Mouse (Mus musculus): ENCODE measurements at regions not wholly inside any gene's neighbourhood (a gene's known extent, or its start where the extent isn't known, plus 50 kb on each side); places are given as distances from the start of the nearest gene placed in this dataset.
"Not testable (repeated sequence)": the region's sequence is repeated elsewhere in the genome, so short reads cannot be mapped to it uniquely, and the experiment has no call there.

GRCm38 (mm10) chr9:113095421-113095820 lies 612.6 kb downstream of the Pdcd6ip start:
- DNase-seq (ENCODE audit: extremely low spot score, low spot score), result not testable (repeated sequence)

GRCm38 (mm10) chr9:113093863-113094390 lies 614.1 kb downstream of the Pdcd6ip start:
- no peak for DNase-seq (ENCODE audit: extremely low spot score, low spot score)

DNA sequence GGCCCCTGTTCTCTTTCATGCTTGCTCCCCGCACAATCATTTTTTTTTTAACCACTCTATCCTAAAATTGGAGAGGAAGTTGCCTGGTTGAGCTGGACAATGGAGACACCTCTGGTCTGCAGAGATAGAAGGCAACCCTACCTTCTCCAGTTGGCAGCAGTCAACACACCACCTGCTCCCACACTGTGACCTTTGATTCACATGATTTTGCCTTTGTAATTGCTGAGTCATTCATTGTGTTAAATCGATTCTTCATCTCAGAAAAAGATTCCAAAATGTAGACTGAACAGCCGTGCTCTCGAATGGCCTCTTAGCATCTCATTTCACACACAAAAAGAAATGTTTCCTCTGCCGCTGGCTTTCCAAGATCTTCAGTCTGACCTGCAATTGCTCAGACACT lies 616.2 kb downstream of the Pdcd6ip start:
- DNase-seq (ENCODE audit: extremely low spot score, low spot score), result no peak

DNA sequence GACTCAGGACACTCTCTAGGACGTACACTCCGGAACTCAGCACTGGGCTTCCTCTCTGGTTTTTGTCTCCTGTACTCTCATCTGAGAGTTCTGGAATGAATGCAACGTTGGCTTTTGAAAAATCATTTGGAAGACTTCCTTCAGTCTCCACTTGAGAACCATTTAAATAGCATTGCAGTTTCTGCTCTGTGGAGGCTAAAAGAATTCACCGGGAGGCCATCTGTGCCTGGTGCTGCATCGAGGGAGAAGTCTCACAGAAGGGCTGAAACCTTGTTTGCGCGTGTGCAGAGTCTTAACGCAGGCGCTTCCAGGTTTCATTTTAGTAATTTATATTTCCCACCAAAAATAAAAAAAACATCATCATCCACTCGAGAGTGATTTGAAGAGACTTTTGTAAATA lies 620.3 kb downstream of the Pdcd6ip start:
- no peak for DNase-seq (ENCODE audit: extremely low spot score, low spot score)

DNA sequence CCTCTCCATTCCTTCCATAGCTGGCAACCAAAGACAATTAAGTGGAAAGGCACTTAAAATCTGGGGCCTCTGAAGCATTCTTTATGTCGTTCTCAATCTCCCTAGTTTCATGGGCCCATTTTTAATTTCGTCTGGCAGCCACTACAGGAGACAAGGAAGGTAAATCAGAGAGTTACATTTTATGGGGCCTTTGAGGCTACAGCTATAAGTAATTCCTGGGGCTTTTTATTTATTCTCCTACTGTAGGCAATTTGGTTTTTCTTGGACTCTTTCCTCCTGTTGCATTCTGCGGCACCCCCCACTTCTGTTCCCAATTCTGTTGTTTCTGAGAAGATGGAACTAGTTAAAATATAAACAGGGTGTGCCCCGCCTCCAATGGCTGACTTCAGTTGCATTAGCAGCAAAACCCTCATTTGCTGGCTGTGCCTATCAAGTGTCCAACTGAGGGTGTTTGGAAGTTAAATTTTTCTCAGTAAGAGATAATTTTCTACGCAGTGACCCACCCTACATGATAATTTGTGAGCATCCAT lies 622.7 kb downstream of the Pdcd6ip start:
- DNase-seq (ENCODE audit: extremely low spot score, low spot score), result no peak

DNA sequence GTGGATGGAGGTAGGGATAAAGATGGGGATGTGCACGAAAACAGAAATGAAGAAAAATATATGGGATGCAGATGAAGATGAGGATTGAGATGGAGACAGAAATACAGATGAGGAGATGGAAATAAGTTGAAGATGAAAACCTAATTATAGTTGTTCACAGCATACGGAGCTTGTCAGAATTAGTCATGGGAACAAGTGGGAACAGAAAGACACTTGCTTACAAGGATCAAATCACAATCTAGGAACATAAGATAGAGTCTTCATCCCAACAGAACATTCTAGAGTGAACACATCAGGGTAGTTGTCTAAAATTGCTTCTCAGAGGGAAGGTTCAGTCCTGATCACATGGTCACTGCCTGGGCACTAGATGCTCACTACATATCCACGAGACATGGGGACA lies 633.2 kb downstream of the Pdcd6ip start:
- no peak for DNase-seq (ENCODE audit: extremely low spot score, low spot score)

- no peak for DNase-seq (ENCODE audit: extremely low spot score, low spot score)
Observed at GRCm38 (mm10) chr9:113057415-113057814, 650.6 kb downstream of the Pdcd6ip start.

GRCm38 (mm10) chr9:113044556-113045178 lies 663.4 kb downstream of the Pdcd6ip start:
- no peak for DNase-seq (ENCODE audit: extremely low spot score, low spot score)

GRCm38 (mm10) chr9:113040885-113041284 lies 667.2 kb downstream of the Pdcd6ip start:
- DNase-seq (ENCODE audit: extremely low spot score, low spot score), result no peak

- no peak for DNase-seq (ENCODE audit: extremely low spot score, low spot score)
Observed at GRCm38 (mm10) chr9:113033996-113034395, 674.1 kb downstream of the Pdcd6ip start.

DNA sequence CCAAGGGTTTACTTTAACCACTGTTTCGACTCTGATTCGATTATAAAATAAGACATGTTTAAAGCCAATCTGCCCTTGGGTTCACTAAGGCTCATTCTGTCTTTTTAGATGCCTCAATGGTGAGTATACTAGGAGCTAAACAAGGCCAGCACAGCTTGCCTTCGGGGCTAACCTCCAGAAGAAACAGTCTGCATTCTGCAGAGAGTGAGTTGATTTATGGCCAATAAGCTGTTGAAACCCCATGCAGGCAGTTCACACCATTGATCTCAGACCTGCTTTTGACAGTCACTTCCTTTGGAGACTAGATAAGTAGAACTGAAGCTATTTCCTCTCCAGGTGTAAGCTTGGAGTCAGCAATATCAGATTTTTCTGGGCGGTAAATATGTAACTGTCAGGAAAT lies 679.0 kb downstream of the Pdcd6ip start:
- DNase-seq (ENCODE audit: extremely low spot score, low spot score), result no peak

GRCm38 (mm10) chr9:113026904-113027193 lies 681.2 kb downstream of the Pdcd6ip start:
- DNase-seq (ENCODE audit: extremely low spot score, low spot score), result no peak

DNA sequence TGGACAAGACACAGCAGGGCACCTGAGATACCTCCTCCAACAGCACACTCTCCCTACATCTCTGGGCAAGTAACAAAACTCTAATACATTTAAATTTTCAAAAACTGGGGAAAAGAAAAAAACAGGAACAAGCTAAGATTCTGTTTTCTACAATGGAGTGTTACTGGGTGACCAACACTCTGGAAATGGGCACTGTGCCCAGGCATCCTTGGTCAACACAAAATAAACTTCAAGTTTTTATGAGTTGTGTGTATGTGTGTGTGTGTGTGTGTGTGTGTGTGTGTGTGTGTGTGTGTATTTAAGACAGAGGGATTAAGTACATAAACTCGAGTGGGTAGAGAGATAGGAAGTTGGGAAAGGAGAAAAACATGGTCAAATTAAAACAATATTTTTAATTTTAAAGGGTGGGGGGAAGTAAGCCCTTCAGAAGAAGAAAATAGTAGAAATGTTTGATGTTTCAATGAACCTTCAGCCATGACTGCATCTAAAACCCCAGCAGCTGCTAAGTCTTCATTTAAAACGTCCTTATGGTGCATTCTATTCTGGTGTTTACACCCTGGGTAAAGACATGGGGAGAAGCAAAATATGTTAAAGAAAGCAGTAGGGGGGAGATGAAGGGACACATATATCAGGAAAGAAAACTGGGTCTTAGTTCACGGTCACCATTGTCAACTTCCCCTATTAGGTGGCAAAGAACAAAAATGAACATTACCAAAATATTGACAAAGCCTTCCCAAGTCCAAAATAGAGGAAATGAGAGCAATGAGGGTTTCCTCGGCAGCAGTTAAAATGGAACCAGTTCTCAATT lies 681.8 kb downstream of the Pdcd6ip start:
- DNase-seq (ENCODE audit: extremely low spot score, low spot score), result no peak

GRCm38 (mm10) chr9:113021866-113022645 lies 686.0 kb downstream of the Pdcd6ip start:
- no peak for DNase-seq (ENCODE audit: extremely low spot score, low spot score)

GRCm38 (mm10) chr9:113019576-113019975 lies 688.5 kb downstream of the Pdcd6ip start:
- no peak for DNase-seq (ENCODE audit: extremely low spot score, low spot score)

- DNase-seq (ENCODE audit: extremely low spot score, low spot score), result no peak
Observed at GRCm38 (mm10) chr9:113008106-113008505, 700.0 kb downstream of the Pdcd6ip start.

- no peak for DNase-seq (ENCODE audit: extremely low spot score, low spot score)
Observed at GRCm38 (mm10) chr9:112996204-112996603, 711.9 kb downstream of the Pdcd6ip start.

DNA sequence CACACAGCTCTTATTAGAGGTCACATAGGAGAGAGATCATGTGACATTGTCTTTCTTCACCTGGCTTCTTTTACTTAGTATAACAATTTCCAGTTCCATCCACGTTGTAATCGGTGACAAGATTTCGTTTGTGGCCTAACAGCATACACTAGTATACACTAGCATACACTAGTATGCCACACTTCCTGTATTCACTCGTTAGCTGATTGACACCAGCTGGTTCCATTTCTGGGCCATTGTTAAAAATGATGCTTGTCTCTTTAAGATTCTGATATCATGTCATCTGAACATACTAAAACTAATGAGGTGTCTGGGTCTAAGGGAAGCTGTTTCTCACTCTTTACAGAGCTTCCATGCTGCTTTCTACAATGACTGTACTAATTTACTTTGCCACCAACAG lies 713.3 kb downstream of the Pdcd6ip start:
- no peak for DNase-seq (ENCODE audit: extremely low spot score, low spot score)

DNA sequence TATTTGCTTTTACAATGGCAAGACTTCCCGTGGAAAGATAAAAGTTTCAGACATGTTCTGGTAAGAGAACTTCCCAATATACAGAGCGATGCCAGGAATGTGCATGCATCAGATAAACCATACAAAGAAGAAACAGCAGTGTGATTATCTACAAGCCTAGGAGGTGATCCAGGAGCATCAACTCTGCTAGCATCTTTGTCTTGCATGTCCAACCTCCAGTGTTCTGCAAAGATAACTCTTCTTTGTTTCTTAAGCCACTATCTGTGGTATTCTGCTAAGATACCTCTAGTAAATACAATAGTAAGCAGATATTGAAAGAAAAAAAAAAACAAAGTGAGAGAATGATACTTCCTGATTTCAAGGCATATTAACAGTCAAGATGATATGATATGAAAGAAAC lies 714.4 kb downstream of the Pdcd6ip start:
- DNase-seq (ENCODE audit: extremely low spot score, low spot score), result no peak

DNA sequence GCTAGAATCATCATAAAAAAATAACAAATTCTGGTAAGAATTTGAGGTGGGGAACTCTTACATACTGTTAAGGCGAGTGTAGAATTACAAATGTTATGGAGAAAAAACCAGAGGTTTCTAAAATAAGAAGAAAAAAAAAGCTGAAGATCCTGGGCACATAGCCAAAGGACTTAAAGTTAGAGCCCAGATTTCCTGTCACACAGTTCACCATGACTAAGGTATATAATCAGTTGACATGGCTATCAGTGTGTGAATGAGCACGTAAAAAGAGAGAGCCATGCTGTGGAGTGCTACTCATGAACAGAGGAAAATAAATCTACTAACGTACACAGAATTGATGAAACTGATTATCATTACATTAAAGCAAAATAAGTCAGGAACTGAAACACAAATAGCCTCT lies 715.1 kb downstream of the Pdcd6ip start:
- no peak for DNase-seq (ENCODE audit: extremely low spot score, low spot score)

GRCm38 (mm10) chr9:112983353-112983752 lies 724.7 kb downstream of the Pdcd6ip start:
- no peak for DNase-seq (ENCODE audit: extremely low spot score, low spot score)

DNA sequence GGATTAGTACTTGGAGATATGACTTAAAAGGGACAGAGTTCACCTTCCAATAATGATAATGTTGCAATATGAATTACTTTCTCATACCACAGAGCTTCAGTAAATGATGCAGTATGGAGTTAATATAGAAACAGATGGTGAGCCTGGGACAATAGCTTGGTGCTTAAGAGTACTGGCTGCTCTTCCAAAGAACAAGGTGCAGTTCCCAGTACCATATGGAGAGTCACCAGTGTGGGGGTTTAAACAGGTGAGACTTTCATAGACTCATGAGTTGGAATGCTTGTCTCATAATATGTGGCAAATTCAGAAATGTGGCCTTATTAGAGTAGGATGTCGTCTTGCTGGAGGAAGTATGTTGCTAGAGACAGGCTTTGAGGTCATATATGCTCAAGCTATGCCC lies 715.8 kb upstream of the Arpp21 start:
- DNase-seq (ENCODE audit: extremely low spot score, low spot score), result no peak
